Comparison of ENCODE assay signal across 7 mouse cellular contexts in genomic region chr11:59964163-59964758, GRCm38 (mm10). TPM values are rescaled to one million over a fixed set of nuclear protein-coding genes. Genes with fewer than 3 reads are reported as not detected.
DNase-seq lines count a peak whose midpoint lies in the region; ATAC-seq and TF ChIP-seq lines count a peak whose summit lies in the region.

No protein-coding gene starts in this region.

- DNase-seq in right cerebral cortex, postnatal 25 days = peak; percentile 15
- DNase-seq in right cerebral cortex, postnatal 14 days = no peak
- DNase-seq in brain, embryonic 14.5 days (ENCODE audit: low read depth) = peak; percentile 14
- peak; percentile 29 for DNase-seq in thymus, postnatal 14 days

- peaks cover 22% of the 10 kb centered on the region for H3K36me3 ChIP-seq in forebrain, embryonic 12.5 days (replicated peaks)
- peaks cover 23% of the 10 kb centered on the region; the same call in 1 of the 2 replicates for H3K36me3 ChIP-seq in intestine, postnatal 0 days (ENCODE audit: control insufficient read depth, insufficient read depth)

- no peak for TF ChIP-seq CTCF in brain, embryonic 14.5 days (IDR thresholded peaks at IDR 0.05; ENCODE audit: borderline replicate concordance, extremely low read depth, insufficient read depth, insufficient read length)
- TF ChIP-seq CTCF in intestine, postnatal 0 days (IDR thresholded peaks at IDR 0.05; ENCODE audit: low read depth) = no peak

- peak overlapping the region; percentile 55 for H3K9ac ChIP-seq in forebrain, embryonic 12.5 days
- peak overlapping the region; percentile 24 for H3K9ac ChIP-seq in intestine, postnatal 0 days (ENCODE audit: low read depth, low read length)

- no peaks in the 10 kb centered on the region for H3K9me3 ChIP-seq in forebrain, embryonic 12.5 days
- no peaks in the 10 kb centered on the region for H3K9me3 ChIP-seq in intestine, postnatal 0 days (ENCODE audit: control insufficient read depth)

- 3% methylated on average over 33 of the region's 33 CpGs for WGBS in forebrain, embryonic 12.5 days
- WGBS in intestine, postnatal 0 days = 1% methylated on average over 33 of the region's 33 CpGs

- H3K4me3 ChIP-seq in forebrain, embryonic 12.5 days (replicated peaks) = peak overlapping the region; percentile 49
- peak overlapping the region; percentile 49 for H3K4me3 ChIP-seq in intestine, postnatal 0 days (ENCODE audit: low read depth, low read length)

- no peak for ATAC-seq in forebrain, embryonic 12.5 days (ENCODE audit: low FRiP score)
- no peak for ATAC-seq in intestine, postnatal 0 days
- peak; percentile 11 for ATAC-seq in megakaryocyte, adult 5-6 weeks (ENCODE audit: poor library complexity, severe bottlenecking)

- TF ChIP-seq POLR2A in brain, embryonic 14.5 days (IDR thresholded peaks at IDR 0.05; ENCODE audit: borderline replicate concordance, extremely low read depth, insufficient read depth, insufficient read length, poor library complexity, severe bottlenecking) = no peak

- H3K27ac ChIP-seq in forebrain, embryonic 12.5 days = no peak overlapping the region
- 0 out of 2 replicates have a peak overlapping the region, but pooled peaks have one; percentile 70 for H3K27ac ChIP-seq in intestine, postnatal 0 days (ENCODE audit: low read depth, low read length)

- H3K4me1 ChIP-seq in forebrain, embryonic 12.5 days = peaks cover 30% of the 10 kb centered on the region
- peaks cover 10% of the 10 kb centered on the region; the same call in 1 of the 2 replicates for H3K4me1 ChIP-seq in intestine, postnatal 0 days (replicated peaks; ENCODE audit: control insufficient read depth, insufficient read depth, low read length)

- peaks cover 32% of the 10 kb centered on the region for H3K27me3 ChIP-seq in forebrain, embryonic 12.5 days
- 0 out of 2 replicates have a peak, but pooled peaks cover 14% of the 10 kb centered on the region for H3K27me3 ChIP-seq in intestine, postnatal 0 days (replicated peaks; ENCODE audit: control insufficient read depth, insufficient read depth, low read length)

- H3K4me2 ChIP-seq in forebrain, embryonic 12.5 days = peak overlapping the region; percentile 90
- H3K4me2 ChIP-seq in intestine, postnatal 0 days (replicated peaks; ENCODE audit: low read depth) = peak overlapping the region; percentile 91

RNA-seq across cellular contexts. Expression of gene Rasd1, which starts 0.5 kb away (rescaled TPM):
- 0.58 and 0.63 TPM in 2 replicates for polyA plus RNA-seq in brain, embryonic 14.5 days (2012; rRNA removed)
- polyA plus RNA-seq in forebrain, embryonic 12.5 days (2016; fragmentation: Nextera tagmentation; extraction: Ambion mirVana) = 0.76 and 1.4 TPM in 2 replicates
- polyA plus RNA-seq in intestine, postnatal 0 days (2015; fragmentation: Nextera tagmentation; extraction: Ambion mirVana) = 1.1 and 1.4 TPM in 2 replicates
- 0.09 and 0.16 TPM in 2 replicates for total RNA-seq in megakaryocyte, adult 5-6 weeks (2015)
- total RNA-seq in megakaryocyte, adult 5-6 weeks (2017) = 0.40 TPM in 1 of 2 replicates, not detected in the other

RNA-seq across cellular contexts. Expression of gene Med9, which starts 16.3 kb away (rescaled TPM):
- 21.9 and 24.8 TPM in 2 replicates for polyA plus RNA-seq in brain, embryonic 14.5 days (2012; rRNA removed)
- polyA plus RNA-seq in forebrain, embryonic 12.5 days (2016; fragmentation: Nextera tagmentation; extraction: Ambion mirVana) = 44.2 and 44.7 TPM in 2 replicates
- 19.4 and 22.1 TPM in 2 replicates for polyA plus RNA-seq in intestine, postnatal 0 days (2015; fragmentation: Nextera tagmentation; extraction: Ambion mirVana)
- total RNA-seq in megakaryocyte, adult 5-6 weeks (2015) = 10.3 and 11.0 TPM in 2 replicates
- 14.0 and 14.1 TPM in 2 replicates for total RNA-seq in megakaryocyte, adult 5-6 weeks (2017)
